Mouse (Mus musculus): Measurements from ENCODE around the gene Rps24.

DNA sequence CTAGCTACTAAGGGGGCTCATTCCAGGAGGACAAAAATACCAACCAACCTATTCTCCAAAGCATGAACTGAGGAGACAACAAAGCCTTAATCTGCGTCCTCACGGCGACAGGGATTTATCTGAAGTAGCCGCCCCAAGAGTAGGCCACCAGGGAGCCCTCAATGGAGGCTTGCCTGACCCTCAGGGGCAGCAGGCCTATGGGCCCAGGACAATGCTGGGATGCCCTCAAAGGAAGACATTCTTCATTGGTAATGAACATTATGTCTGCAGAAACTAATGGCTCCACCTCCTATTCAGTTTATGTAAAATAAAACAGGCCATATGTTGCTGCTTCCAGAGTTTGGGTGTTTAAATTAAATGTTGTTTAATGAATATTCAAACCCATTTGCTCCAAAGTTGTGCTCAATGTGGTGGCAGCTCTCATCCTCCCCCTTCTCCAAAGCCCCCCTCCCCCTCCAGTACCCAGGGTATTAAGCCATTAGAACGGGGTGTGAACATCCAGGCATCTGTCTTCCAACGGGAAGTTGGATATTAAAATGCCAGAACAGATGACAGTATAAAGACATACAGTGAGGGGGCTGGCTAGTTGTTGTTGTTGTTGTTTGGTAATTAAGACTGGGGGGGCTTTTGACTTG, 25.7 kb downstream of the Rps24 start:
- TF ChIP-seq EP300 (IDR thresholded peaks at IDR 0.05; ENCODE audit: low read depth) (no peak), CTCF (IDR thresholded peaks at IDR 0.05; ENCODE audit: low read depth) (no peak)
